Mouse (Mus musculus) C2C12 (cell line): ENCODE measurements around the gene Smarcal1.

Source experiments
- CEBPB ChIP-seq: IDR thresholded peaks from one replicate; pipeline ENCODE4 v1.6.1; 2011; ENCODE audit warnings: low read depth, mild to moderate bottlenecking, control low read depth, moderate library complexity
- CTCF ChIP-seq: IDR thresholded peaks from one replicate; pipeline ENCODE4 v1.5.1; 2011; ENCODE audit not compliant: control insufficient read depth, insufficient read depth, insufficient read length
- MYOD1 ChIP-seq: IDR thresholded peaks from one replicate; pipeline ENCODE4 v1.6.1; 2011; ENCODE audit warnings: low read depth; ENCODE audit not compliant: control insufficient read depth, insufficient read length
- MYOG ChIP-seq: IDR thresholded peaks from one replicate; pipeline ENCODE4 v1.6.1; 2011; ENCODE audit not compliant: control insufficient read depth, insufficient read length; ENCODE audit errors: extremely low read depth
- USF1 ChIP-seq: IDR thresholded peaks from one replicate; pipeline ENCODE4 v1.6.1; 2011; ENCODE audit warnings: low read depth, mild to moderate bottlenecking, control low read depth, moderate library complexity

- no peak for TF ChIP-seq CTCF
- no peak for TF ChIP-seq MYOG
- TF ChIP-seq MYOD1 = no peak
- TF ChIP-seq USF1 = no peak
- TF ChIP-seq CEBPB = no peak
Measured at GRCm38 (mm10) chr1:72673070-72673469, 90.0 kb downstream of the Smarcal1 start.
